Mouse (Mus musculus) CH12.LX (cell line): ENCODE data around the gene Nav1. TPM values are rescaled to one million over a fixed set of nuclear protein-coding genes. Genes with fewer than 3 reads are reported as not detected.

ENCODE experiments used
- DNase-seq: peaks from one replicate; pipeline ENCODE4 v3.0.0-alpha.2; 2013; ENCODE audit errors: extremely low read depth
- H3K27ac ChIP-seq: 2 replicates; pipeline ENCODE4 v1.5.1; 2012; ENCODE audit warnings: low read depth, mild to moderate bottlenecking, control low read depth, moderate library complexity; ENCODE audit not compliant: insufficient read depth
- H3K27me3 ChIP-seq: replicated peaks from 2 replicates; pipeline ENCODE3; 2012; ENCODE audit warnings: inconsistent platforms
- H3K36me3 ChIP-seq, 2 experiments: replicated peaks in 1 of 2; 2 replicates each; pipeline versions ENCODE3 to v1.6.1; 2012; ENCODE audit warnings: inconsistent platforms in 1 of 2, low read length in 1 of 2, mild to moderate bottlenecking in 1 of 2, mixed read lengths in 1 of 2, moderate library complexity in 1 of 2; ENCODE audit not compliant: control insufficient read depth in 1 of 2, insufficient read depth in 1 of 2
- H3K4me1 ChIP-seq, 2 experiments: 2 replicates each; pipeline ENCODE4 v1.6.1; 2012; ENCODE audit warnings: inconsistent platforms in 1 of 2, moderate library complexity in 1 of 2; ENCODE audit not compliant: insufficient read depth in 2 of 2, control insufficient read depth in 1 of 2
- H3K4me2 ChIP-seq: 2 replicates; pipeline ENCODE4 v1.6.1; 2012; ENCODE audit warnings: low read depth, mild to moderate bottlenecking, control low read depth; ENCODE audit not compliant: poor library complexity, insufficient read depth, severe bottlenecking
- H3K4me3 ChIP-seq, 3 experiments: fragments of 150-350 bp in 1 of 3; sonication (generic) in 1 of 3; replicated peaks in 1 of 3; 2 replicates each; pipeline versions ENCODE3 to v1.5.1; 2011 to 2012; ENCODE audit warnings: low read depth in 2 of 3, low read length in 2 of 3, mild to moderate bottlenecking in 2 of 3, moderate library complexity in 2 of 3, control low read depth in 1 of 3, improper control_type of control experiment in 1 of 3, inconsistent platforms in 1 of 3, mixed read lengths in 1 of 3; ENCODE audit not compliant: poor library complexity in 1 of 3
- H3K79me2 ChIP-seq: replicated peaks from 2 replicates; pipeline ENCODE4 v1.6.1; 2012; ENCODE audit warnings: mild to moderate bottlenecking, moderate library complexity; ENCODE audit not compliant: control insufficient read depth, poor library complexity, insufficient read depth, severe bottlenecking; ENCODE audit errors: extremely low read depth
- H3K9ac ChIP-seq: 2 replicates; pipeline ENCODE4 v1.6.1; 2012; ENCODE audit warnings: low read depth, mild to moderate bottlenecking, control low read depth, moderate library complexity; ENCODE audit not compliant: insufficient read depth
- H3K9me3 ChIP-seq: replicated peaks from 2 replicates; pipeline ENCODE3; 2012; ENCODE audit warnings: low read length, inconsistent platforms, mixed read lengths
- CTCF ChIP-seq, 2 experiments: IDR thresholded peaks in 1 of 2; conservative IDR thresholded peaks in 1 of 2; 2 replicates each; pipeline ENCODE4 v1.5.1; 2011 to 2012; ENCODE audit warnings: low read depth in 2 of 2, low read length in 2 of 2, improper control_type of control experiment in 1 of 2, inconsistent platforms in 1 of 2, mild to moderate bottlenecking in 1 of 2, moderate library complexity in 1 of 2
- E2F4 ChIP-seq: IDR thresholded peaks from 2 replicates; pipeline ENCODE4 v1.6.1; 2011; ENCODE audit warnings: low read depth, low read length, improper control_type of control experiment; ENCODE audit not compliant: insufficient replicate concordance
- EP300 ChIP-seq: IDR thresholded peaks from 2 replicates; pipeline ENCODE4 v1.6.1; 2011; ENCODE audit warnings: low read length, improper control_type of control experiment
- ETS1 ChIP-seq: conservative IDR thresholded peaks from 2 replicates; pipeline ENCODE4 v1.6.1; 2012; ENCODE audit warnings: low read depth, mild to moderate bottlenecking, inconsistent platforms, low read length, improper control_type of control experiment, moderate library complexity
- GABPA ChIP-seq: IDR thresholded peaks from 2 replicates; pipeline ENCODE4 v1.6.1; 2012; ENCODE audit warnings: low read depth, low read length, improper control_type of control experiment, inconsistent platforms; ENCODE audit not compliant: insufficient replicate concordance
- HCFC1 ChIP-seq: IDR thresholded peaks from 2 replicates; pipeline ENCODE4 v1.6.1; 2012; ENCODE audit warnings: low read depth, mild to moderate bottlenecking, inconsistent platforms, low read length, improper control_type of control experiment
- JUN ChIP-seq: IDR thresholded peaks from 2 replicates; pipeline ENCODE4 v1.6.1; 2011; ENCODE audit warnings: low read depth, mild to moderate bottlenecking, low read length, improper control_type of control experiment, moderate library complexity; ENCODE audit not compliant: insufficient read depth
- JUND ChIP-seq: conservative IDR thresholded peaks from 2 replicates; pipeline ENCODE4 v1.6.1; 2011; ENCODE audit warnings: low read depth, low read length, improper control_type of control experiment
- KAT2A ChIP-seq: IDR thresholded peaks from 2 replicates; pipeline ENCODE4 v1.6.1; 2012; ENCODE audit warnings: low read length, improper control_type of control experiment, inconsistent platforms; ENCODE audit not compliant: insufficient replicate concordance
- MEF2A ChIP-seq: IDR thresholded peaks from 2 replicates; pipeline ENCODE4 v1.6.1; 2014; ENCODE audit warnings: low read depth, mild to moderate bottlenecking, inconsistent platforms, low read length, improper control_type of control experiment, borderline replicate concordance
- MYC ChIP-seq: IDR thresholded peaks from 2 replicates; pipeline ENCODE4 v1.6.1; 2011; ENCODE audit warnings: low read depth, mild to moderate bottlenecking, improper control_type of control experiment, low read length
- NELFE ChIP-seq: IDR thresholded peaks from 2 replicates; pipeline ENCODE4 v1.6.1; 2011; ENCODE audit warnings: low read depth, low read length, improper control_type of control experiment
- NRF1 ChIP-seq: IDR thresholded peaks from 2 replicates; pipeline ENCODE4 v1.6.1; 2014; ENCODE audit warnings: low read depth, mild to moderate bottlenecking, inconsistent platforms, low read length, improper control_type of control experiment, moderate library complexity
- PAX5 ChIP-seq: IDR thresholded peaks from 2 replicates; pipeline ENCODE4 v1.6.1; 2012; ENCODE audit warnings: low read length, inconsistent platforms, mixed read lengths
- RCOR1 ChIP-seq: conservative IDR thresholded peaks from 2 replicates; pipeline ENCODE4 v1.6.1; 2012; ENCODE audit warnings: low read depth, mild to moderate bottlenecking, inconsistent platforms, low read length, improper control_type of control experiment
- TCF12 ChIP-seq: IDR thresholded peaks from 2 replicates; pipeline ENCODE4 v1.6.1; 2014; ENCODE audit warnings: low read depth, mild to moderate bottlenecking, inconsistent platforms, low read length, improper control_type of control experiment
- UBTF ChIP-seq: IDR thresholded peaks from 2 replicates; pipeline ENCODE4 v1.6.1; 2012; ENCODE audit warnings: low read depth, mild to moderate bottlenecking, inconsistent platforms, low read length, improper control_type of control experiment, moderate library complexity
- USF1 ChIP-seq: IDR thresholded peaks from 2 replicates; pipeline ENCODE4 v1.6.1; 2014; ENCODE audit warnings: low read depth, mild to moderate bottlenecking, inconsistent platforms, low read length, improper control_type of control experiment
- USF2 ChIP-seq: conservative IDR thresholded peaks from 2 replicates; pipeline ENCODE4 v1.6.1; 2011; ENCODE audit warnings: low read depth, low read length, improper control_type of control experiment
- ZMIZ1 ChIP-seq: IDR thresholded peaks from 2 replicates; pipeline ENCODE4 v1.6.1; 2012; ENCODE audit warnings: low read depth, mild to moderate bottlenecking, inconsistent platforms, low read length, improper control_type of control experiment
- ZNF384 ChIP-seq: IDR thresholded peaks from 2 replicates; pipeline ENCODE4 v1.6.1; 2012; ENCODE audit warnings: low read depth, low read length, improper control_type of control experiment, inconsistent platforms
- dilution Hi-C: fragments of 300-500 bp; cut with MboI; formaldehyde crosslinking; loops from 2 replicates; pipeline ENCODE4 v1.14.3; 2020; ENCODE audit warnings: low sequenced_read_pairs; ENCODE audit not compliant: extremely low pct_unique_long_range_greater_than_20kb, extremely low pct_ligation_motif_present
- in situ Hi-C: fragments of 300-500 bp; cut with MboI; formaldehyde crosslinking; loops from 3 replicates; pipeline ENCODE4 v1.14.3; 2019; ENCODE audit warnings: low sequenced_read_pairs, low pct_ligation_motif_present, low pct_unique_long_range_greater_than_20kb, mixed read lengths
- polyA plus RNA-seq: library from polyadenylated mRNA; unstranded; fragments of >175 nt; gene quantifications from 2 replicates; pipeline ENCODE4 v1.2.1, GENCODE M21; 2012; ENCODE audit warnings: low read depth; ENCODE audit not compliant: insufficient read length
- total RNA-seq, 2 experiments: library from RNA; depleted of rRNA; stranded (reverse); fragments of 300-350 nt in 1 of 2; fragments of >200 nt in 1 of 2; gene quantifications; 2 replicates each; pipeline ENCODE4 v1.2.3; 2012 to 2014

The Nav1 gene
- total and polyA plus RNA-seq, 3 experiments, result 0.21 to 0.56 TPM; not detected in 1

- no peak for TF ChIP-seq CTCF (conservative IDR thresholded peaks at IDR 0.05 in 1 of 2, IDR thresholded peaks at IDR 0.05 in 1 of 2; ENCODE audit: low read depth in 2 of 2, low read length in 2 of 2)
- TF ChIP-seq NRF1, result no peak
- no peak for TF ChIP-seq HCFC1
- no peak for TF ChIP-seq PAX5
- TF ChIP-seq UBTF, result no peak
- TF ChIP-seq JUN, result no peak
- TF ChIP-seq NELFE, result no peak
- dilution Hi-C loops, result no loop called here
Observed at GRCm38 (mm10) chr1:135581001-135581400, 26.1 kb downstream of the Nav1 start.

GRCm38 (mm10) chr1:135579111-135579510 is 28.0 kb downstream of the Nav1 start:
- DNase-seq, result no peak
- dilution Hi-C loops (no loop called here), in situ Hi-C loops (no loop called here)
- H3K9me3 ChIP-seq, result no peaks in the 10 kb centered on the region
- no peak overlapping the region for H3K4me3 ChIP-seq
- H3K36me3 ChIP-seq, result no peaks in the 10 kb centered on the region
- H3K4me2 ChIP-seq, result no peak overlapping the region
- H3K27me3 ChIP-seq, result peaks cover 87% of the 10 kb centered on the region
- H3K79me2 ChIP-seq, result no peaks in the 10 kb centered on the region
- peaks cover 4 to 19% of the 10 kb centered on the region in 2 experiments; a peak in 3 of 4 replicates for H3K4me1 ChIP-seq
- TF ChIP-seq KAT2A, result no peak
- no peak for TF ChIP-seq UBTF
- TF ChIP-seq USF2, result no peak
- no peak for TF ChIP-seq USF1
- no peak for TF ChIP-seq CTCF (conservative IDR thresholded peaks at IDR 0.05 in 1 of 2, IDR thresholded peaks at IDR 0.05 in 1 of 2; ENCODE audit: low read depth in 2 of 2, low read length in 2 of 2)
- TF ChIP-seq ZNF384, result no peak
- TF ChIP-seq RCOR1, result no peak
- no peak for TF ChIP-seq MEF2A
- TF ChIP-seq NELFE, result no peak
- no peak for TF ChIP-seq E2F4
- no peak for TF ChIP-seq GABPA
- no peak for TF ChIP-seq MYC
- no peak for TF ChIP-seq JUND
- TF ChIP-seq ETS1, result no peak
- TF ChIP-seq ZMIZ1, result no peak
- TF ChIP-seq EP300, result no peak
- TF ChIP-seq TCF12, result no peak
- H3K27ac ChIP-seq, result no peak overlapping the region
- no peak overlapping the region for H3K9ac ChIP-seq

More at GRCm38 (mm10) chr1:135581001-135581400, 26.1 kb downstream of the Nav1 start:
- no peak overlapping the region for H3K4me2 ChIP-seq
- no peak overlapping the region for H3K4me3 ChIP-seq
- peaks cover 93% of the 10 kb centered on the region for H3K27me3 ChIP-seq
- no peaks in the 10 kb centered on the region for H3K9me3 ChIP-seq
- no peak overlapping the region for H3K27ac ChIP-seq
- H3K36me3 ChIP-seq, result no peaks in the 10 kb centered on the region
- in situ Hi-C loops, result no loop called here
- no peak overlapping the region for H3K9ac ChIP-seq
- no peaks in the 10 kb centered on the region for H3K79me2 ChIP-seq
- DNase-seq, result no peak
- H3K4me1 ChIP-seq, result no peaks in the 10 kb centered on the region; a peak in 1 of 4 replicates
